Mouse (Mus musculus) cerebellum, postnatal 10 days (tissue): Measurements from ENCODE around the gene Cenpf.
"Not testable (repeated sequence)": the region's sequence is repeated elsewhere in the genome, so short reads cannot be mapped to it uniquely, and the experiment has no call there.

ENCODE experiments used
- DNase-seq, 2 experiments: peaks; one replicate each; pipeline ENCODE4 v3.0.0; 2021; ENCODE audit warnings: mixed read lengths in 2 of 2

The Cenpf gene

DNA sequence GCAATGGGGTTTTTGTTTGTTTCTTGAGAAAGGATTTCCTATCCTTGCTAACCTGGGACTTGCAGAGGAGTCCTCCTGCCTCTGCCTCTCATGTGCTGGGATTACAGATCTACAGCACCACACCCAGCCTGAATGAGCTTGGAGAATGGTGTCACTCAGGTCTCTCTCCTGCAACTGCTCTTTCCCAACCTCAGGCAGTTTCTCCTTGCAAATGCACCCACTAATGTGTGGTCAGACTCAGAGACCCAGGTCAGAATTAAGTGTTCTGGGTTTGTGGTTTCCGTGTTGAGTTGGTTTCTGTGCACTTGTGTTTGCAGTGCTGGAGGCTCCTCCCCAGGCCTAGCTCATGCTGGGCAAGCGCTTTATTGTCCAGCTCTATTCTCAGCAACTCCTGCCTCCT is 6.5 kb upstream of the Cenpf start:
- DNase-seq = no peak

DNA sequence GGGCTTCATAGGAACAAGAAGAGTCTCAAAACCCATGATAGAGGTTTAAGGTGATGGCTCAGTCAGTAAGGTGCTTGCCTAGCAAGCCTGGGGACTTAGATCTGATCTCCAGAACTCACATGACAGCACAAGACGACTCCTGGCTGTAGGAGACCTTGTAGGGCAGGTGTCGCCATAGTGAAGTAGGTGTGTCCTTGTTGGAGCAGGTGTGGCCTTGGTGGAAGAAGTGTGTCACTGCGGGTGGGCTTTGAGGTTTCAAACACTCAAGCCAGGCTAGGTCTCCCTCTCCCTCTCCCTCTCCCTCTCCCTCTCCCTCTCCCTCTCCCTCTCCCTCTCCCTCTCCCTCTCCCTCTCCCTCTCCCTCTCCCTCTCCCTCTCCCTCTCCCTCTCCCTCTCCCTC is 4.6 kb upstream of the Cenpf start:
- DNase-seq = not testable (repeated sequence)

GRCm38 (mm10) chr1:189689050-189689833 is 1.4 kb upstream of the Cenpf start:
- DNase-seq = no peak

GRCm38 (mm10) chr1:189688388-189688750 is 483 bp upstream of the Cenpf start:
- no peak for DNase-seq

DNA sequence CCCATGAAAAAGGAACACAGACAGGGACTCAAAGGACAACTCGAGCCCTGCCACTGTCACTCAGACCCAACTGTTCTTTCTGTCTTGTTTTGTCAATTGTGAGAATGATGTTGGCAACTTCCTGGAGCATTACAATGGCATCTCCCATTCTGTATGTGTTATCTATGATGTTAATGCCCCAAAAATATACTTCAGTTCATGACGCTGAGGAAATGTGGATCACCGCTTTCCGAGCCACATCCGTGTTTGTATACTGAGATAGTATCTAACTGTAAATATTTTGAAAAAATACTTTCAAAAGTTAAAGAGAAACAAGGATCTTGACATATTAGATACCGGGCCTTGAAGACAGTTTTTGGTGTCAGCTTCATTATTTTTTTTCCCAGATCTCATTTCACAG is 1.9 kb downstream of the Cenpf start:
- DNase-seq = no peak

GRCm38 (mm10) chr1:189684786-189685415 is 3.0 kb downstream of the Cenpf start:
- no peak for DNase-seq

GRCm38 (mm10) chr1:189679555-189679954 is 8.3 kb downstream of the Cenpf start:
- peak; percentile 55 to 62 for DNase-seq

GRCm38 (mm10) chr1:189675953-189676352 is 11.9 kb downstream of the Cenpf start:
- no peak for DNase-seq

DNA sequence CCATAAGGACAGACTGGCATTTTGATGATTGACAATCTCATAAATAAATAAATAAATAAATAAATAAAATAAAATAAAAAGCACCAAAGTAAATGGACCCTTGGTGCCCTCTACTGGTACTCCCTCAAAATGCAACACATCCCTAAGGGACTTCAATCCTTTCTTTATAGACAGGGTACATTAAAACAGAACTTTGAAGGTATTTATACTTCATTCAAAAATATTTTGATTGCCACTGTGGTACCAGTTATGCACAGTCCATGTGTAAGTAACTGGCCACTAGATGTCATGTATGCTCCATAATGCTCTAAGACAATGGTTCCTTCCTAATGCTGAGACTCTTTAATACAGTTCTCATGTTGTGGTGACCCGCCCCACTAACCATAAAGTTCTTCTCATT is 12.5 kb downstream of the Cenpf start:
- DNase-seq = peak; percentile 75 to 85

GRCm38 (mm10) chr1:189665966-189666365 is 21.9 kb downstream of the Cenpf start:
- peak; percentile 81 to 83 for DNase-seq

DNA sequence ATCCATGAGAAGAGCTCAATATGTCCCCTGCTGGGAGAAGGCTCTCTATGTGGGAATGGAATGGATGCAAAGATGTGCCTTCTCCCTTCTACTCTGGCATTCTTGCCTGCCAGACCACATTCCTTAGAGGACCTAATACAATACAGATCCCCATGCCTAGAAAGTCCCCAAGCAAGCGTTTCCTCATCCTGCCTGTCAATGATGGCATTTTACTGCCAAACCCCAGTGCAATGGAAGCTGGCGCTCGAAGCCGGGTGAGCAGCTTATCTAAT is 23.1 kb downstream of the Cenpf start:
- DNase-seq = peak in 1 of 2 experiments; percentile 35

DNA sequence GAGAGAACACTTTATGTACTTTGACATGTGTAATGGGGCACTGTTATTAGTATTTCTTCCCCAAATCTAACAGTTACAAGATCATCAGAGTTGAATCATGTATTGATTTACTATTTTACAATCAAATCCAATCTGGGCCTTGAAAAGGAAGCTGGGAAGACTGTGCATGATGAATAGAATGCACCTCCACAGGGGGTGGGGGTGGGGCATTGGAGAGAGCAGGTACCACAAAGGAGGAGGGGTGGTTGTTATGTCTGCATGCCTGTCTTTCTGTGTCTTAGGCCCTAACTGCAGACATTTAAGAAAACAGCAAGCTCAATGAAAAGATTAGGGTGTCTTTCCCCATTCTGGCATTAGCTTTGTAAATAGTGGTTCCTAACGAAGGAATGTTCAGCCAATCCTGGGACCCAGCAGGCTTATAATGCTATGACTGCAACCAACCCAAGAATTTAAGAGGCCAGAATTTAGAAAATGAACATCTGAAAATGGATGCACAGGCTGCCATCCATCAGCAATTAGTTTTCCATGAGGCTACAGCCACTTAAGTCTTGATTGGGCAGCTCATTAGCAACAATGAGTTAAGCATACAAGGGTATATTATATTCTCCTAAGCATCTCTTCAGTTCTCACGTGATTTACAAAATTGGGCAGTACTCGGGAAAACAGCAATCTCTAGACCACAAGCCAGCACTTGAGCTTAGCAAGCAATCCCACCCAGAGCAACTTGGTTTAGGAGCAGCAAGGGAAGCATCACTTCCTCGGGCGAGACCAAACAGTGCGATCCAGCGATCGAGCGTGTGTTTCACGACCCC is 23.6 kb downstream of the Cenpf start:
- peak; percentile 70 to 79 for DNase-seq

DNA sequence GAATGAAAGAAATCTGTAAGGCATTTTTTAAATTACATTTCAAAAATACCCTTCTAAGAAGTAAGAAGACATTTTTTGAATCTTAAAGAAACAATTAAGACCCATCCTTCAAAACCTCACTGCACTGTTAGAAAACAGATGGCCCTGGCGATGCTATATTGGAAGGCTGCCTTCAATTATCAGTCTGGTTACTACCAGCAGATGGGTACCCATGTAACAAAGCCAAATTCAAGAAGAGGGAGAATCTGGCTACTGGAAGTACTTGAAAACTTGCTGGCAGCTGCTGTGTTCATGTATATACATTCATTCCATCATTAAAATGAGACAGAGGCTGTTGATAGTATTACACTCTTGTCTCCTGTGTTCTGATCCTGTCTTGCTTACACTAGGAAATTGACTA is 24.4 kb downstream of the Cenpf start:
- DNase-seq = peak; percentile 84 to 87

DNA sequence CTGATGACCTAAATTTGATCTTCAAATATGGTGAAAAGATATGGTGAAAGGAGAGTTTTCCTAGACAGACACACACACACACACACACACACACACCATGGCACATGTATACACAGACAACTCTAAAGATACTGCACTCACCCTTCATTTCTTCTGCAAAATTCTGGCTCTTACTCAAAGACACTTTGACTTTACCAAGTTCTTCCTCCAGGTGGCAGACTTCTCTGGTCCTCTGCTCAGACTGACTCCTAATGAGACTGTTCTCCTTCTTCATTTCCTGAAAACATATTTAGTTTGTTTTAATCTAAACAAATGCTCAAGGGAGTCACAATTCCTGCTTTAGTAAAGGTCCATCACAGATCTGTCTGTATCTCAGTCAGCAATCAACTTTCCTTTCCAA is 26.0 kb downstream of the Cenpf start:
- peak; percentile 80 to 86 for DNase-seq

DNA sequence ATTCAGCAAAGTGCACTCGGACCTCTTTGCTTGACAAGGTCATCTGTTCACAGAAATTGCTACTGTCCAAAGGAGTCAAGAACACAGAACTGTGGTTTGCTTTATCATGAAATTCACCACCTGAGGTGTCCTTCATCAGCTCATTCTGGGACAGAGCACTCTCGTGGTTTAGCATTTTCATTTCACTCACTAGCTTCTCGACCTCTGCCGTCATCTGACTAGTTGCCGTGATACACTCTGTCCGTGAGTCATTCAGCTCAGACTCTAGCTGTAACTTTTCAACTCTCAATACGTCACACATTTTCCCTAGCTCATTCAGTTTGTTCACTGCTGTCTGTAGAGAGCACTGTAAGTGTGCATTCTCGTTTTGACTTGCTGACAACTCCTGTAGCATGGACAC is 30.5 kb downstream of the Cenpf start:
- no peak for DNase-seq

- no peak for DNase-seq
Measured at GRCm38 (mm10) chr1:189653746-189654145, 34.1 kb downstream of the Cenpf start.

DNA sequence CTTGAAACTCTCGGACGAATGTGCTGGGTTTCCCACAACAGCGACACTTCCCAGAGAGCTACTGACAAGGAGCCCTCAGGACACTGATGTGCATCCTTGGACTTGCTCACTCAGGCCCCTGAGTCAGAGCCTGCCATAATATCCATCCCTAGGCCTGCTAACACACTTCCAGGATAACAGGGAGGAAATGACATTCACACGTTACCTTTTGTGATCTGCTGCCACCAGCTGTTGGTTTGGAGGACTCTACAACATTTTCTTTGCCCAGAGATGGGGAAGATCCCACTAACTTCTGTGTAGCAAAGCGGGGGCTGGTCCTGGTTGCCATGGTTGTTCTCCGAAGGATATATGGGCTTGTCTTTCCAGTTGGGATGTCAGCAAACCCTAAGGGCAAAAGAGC is 41.3 kb downstream of the Cenpf start:
- DNase-seq = peak in 1 of 2 experiments; percentile 48

DNA sequence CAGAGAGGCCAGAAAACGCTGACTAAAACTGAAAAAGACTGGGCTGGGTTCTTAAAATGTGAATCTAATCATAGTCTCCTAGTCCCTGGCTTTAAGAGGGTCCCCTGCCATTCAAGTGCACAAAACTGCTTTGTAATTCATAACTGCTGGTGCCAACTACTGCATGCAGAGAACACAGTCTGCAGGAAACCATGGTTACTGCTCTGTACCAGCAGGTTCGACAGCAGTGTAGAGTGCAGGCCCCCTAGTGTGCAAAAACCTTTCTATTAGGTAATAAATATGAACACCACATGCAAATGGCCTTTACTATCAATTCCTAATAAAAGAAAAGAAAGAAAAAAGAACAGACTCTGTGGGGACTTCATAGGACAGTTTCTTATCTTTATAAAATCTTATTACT is 42.5 kb downstream of the Cenpf start:
- peak; percentile 42 to 44 for DNase-seq

- DNase-seq = no peak
Measured at GRCm38 (mm10) chr1:189644700-189645345, 43.1 kb downstream of the Cenpf start.

DNA sequence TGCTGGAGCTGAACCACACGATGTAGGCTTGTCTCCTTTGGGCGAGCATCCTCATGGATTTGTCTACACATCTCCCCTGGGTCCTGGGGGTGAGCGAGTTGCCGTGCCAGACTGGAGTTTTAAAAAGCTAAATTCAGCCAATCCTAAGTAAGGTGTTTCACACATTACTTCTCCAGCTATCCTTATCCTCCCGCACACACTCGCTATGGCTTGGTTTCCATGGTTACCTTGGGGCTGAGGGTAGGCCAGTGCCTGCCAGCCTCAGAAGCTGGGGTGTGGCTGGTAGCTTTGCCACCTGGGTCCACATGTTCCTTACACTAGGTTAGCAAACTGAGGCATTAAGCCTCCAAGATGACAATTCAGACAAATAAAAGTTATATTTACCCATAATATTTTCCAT is 48.3 kb downstream of the Cenpf start:
- no peak for DNase-seq

DNA sequence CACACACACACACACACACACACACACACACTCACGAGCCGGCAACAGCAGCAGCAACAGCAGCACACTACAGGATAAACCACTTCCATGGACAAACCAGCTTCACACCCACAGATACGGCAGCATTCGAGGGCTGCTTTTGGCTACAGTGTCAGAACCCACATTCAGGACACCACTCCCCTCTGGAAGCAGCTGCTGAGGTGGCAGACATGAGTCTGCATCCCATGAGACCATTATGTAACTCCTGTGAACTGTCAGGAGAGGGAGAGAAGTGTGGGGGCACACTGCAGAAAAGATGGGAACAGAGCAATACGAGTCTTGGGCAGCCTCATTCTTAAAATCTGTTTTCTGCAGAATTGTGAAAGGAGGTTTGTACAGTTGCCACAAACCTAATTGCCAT is 54.1 kb downstream of the Cenpf start:
- no peak for DNase-seq

GRCm38 (mm10) chr1:189631906-189632675 is 55.8 kb downstream of the Cenpf start:
- DNase-seq = peak; percentile 33 to 49

GRCm38 (mm10) chr1:189630026-189630425 is 57.9 kb downstream of the Cenpf start:
- peak; percentile 73 to 89 for DNase-seq
